Mouse (Mus musculus) midbrain, embryonic 11.5 days (tissue): ENCODE results near the gene Scarb1. TPM values are rescaled to one million over a fixed set of nuclear protein-coding genes. Genes with fewer than 3 reads are reported as not detected.
"Not testable (repeated sequence)": the region's sequence is repeated elsewhere in the genome, so short reads cannot be mapped to it uniquely, and the experiment has no call there.

Source experiments
- ATAC-seq: fragments of 200-750 bp; cut with Nextera tagmentation; 2 replicates; pipeline ENCODE4 v1.8.0; 2017; ENCODE audit warnings: moderate TSS enrichment, moderate library complexity; ENCODE audit not compliant: low FRiP score
- DNase-seq: peaks from one replicate; pipeline ENCODE4 v3.0.0; 2015; ENCODE audit warnings: low spot score; ENCODE audit errors: missing footprints
- H3K27ac ChIP-seq: fragments of 300-500 bp; sonication (generic); 2 replicates; pipeline ENCODE4 v1.5.1; 2014; ENCODE audit warnings: low read depth, low read length
- H3K27me3 ChIP-seq: fragments of 300-500 bp; sonication (generic); 2 replicates; pipeline ENCODE4 v1.6.1; 2014; ENCODE audit warnings: mild to moderate bottlenecking, low read length, moderate library complexity, mixed read lengths; ENCODE audit not compliant: control insufficient read depth, insufficient read depth
- H3K36me3 ChIP-seq: fragments of 300-500 bp; sonication (generic); 2 replicates; pipeline ENCODE4 v1.6.1; 2014; ENCODE audit warnings: mild to moderate bottlenecking, low read length, moderate library complexity, mixed read lengths; ENCODE audit not compliant: control insufficient read depth, insufficient read depth
- H3K4me1 ChIP-seq: fragments of 300-500 bp; sonication (generic); 2 replicates; pipeline ENCODE4 v1.6.1; 2014; ENCODE audit warnings: low read length; ENCODE audit not compliant: control insufficient read depth, insufficient read depth
- H3K4me2 ChIP-seq: fragments of 300-500 bp; sonication (generic); 2 replicates; pipeline ENCODE4 v1.6.1; 2014; ENCODE audit warnings: mild to moderate bottlenecking, moderate library complexity
- H3K4me3 ChIP-seq: fragments of 300-500 bp; sonication (generic); 2 replicates; pipeline ENCODE4 v1.5.1; 2014; ENCODE audit warnings: low read depth, low read length
- H3K9ac ChIP-seq: fragments of 300-500 bp; sonication (generic); 2 replicates; pipeline ENCODE4 v1.6.1; 2014; ENCODE audit warnings: low read length
- H3K9me3 ChIP-seq: fragments of 300-500 bp; sonication (generic); 2 replicates; pipeline ENCODE4 v1.6.1; 2016; ENCODE audit warnings: low read length; ENCODE audit not compliant: control insufficient read depth
- WGBS: fragments of 180-500 bp; shearing (Covaris S2); extraction: QIAGEN DNeasy Blood & Tissue Kit; methylation state at CpG from one replicate; pipeline ENCODE4 v1.1.7; 2014; 5-methylcytosine and 5-hydroxymethylcytosine counted together
- polyA plus RNA-seq: library from polyadenylated mRNA; unstranded; fragments of >200 nt; fragmentation: Nextera tagmentation; extraction: Ambion mirVana; gene quantifications from 2 replicates; pipeline ENCODE4 v1.2.1, GENCODE M21; 2014

Scarb1 gene
- polyA plus RNA-seq: 26.0 and 26.5 TPM in 2 replicates

- no peaks in the 10 kb centered on the region for H3K36me3 ChIP-seq
- H3K9me3 ChIP-seq: no peaks in the 10 kb centered on the region
- H3K4me1 ChIP-seq: peaks cover 19% of the 10 kb centered on the region
- H3K4me2 ChIP-seq: peak within 1 kb of the TSS; percentile 97
- ATAC-seq: peak; percentile 87
- H3K4me3 ChIP-seq: peak within 1 kb of the TSS; percentile 68
- H3K9ac ChIP-seq: peak within 1 kb of the TSS; percentile 69
- DNase-seq: peak; percentile 99
- no peak within 1 kb of the TSS for H3K27ac ChIP-seq
- H3K27me3 ChIP-seq: peaks cover 2% of the 10 kb centered on the region
- 1% methylated on average over 41 of the region's 42 CpGs for WGBS
Measured at GRCm38 (mm10) chr5:125340547-125341262, at the start of gene Scarb1. Gene Scarb1 (minus strand): TSS chr5:125341094.

- DNase-seq: peak; percentile 99
- Histone ChIP-seq H3K9me3 (no peaks in the 10 kb centered on the region), H3K9ac (peak within 1 kb of the TSS; percentile 98), H3K27ac (peak within 1 kb of the TSS; percentile 96), H3K4me3 (peak within 1 kb of the TSS; percentile 100), H3K27me3 (no peaks in the 10 kb centered on the region), H3K36me3 (peaks cover 9% of the 10 kb centered on the region), H3K4me2 (peak within 1 kb of the TSS; percentile 97), H3K4me1 (peaks cover 33% of the 10 kb centered on the region)
- ATAC-seq: peak; percentile 57
- 2% methylated on average over 61 of the region's 69 CpGs for WGBS
Measured at GRCm38 (mm10) chr5:125389579-125390441, 48.9 kb upstream of the Scarb1 start, which contains the start of gene Ubc. Gene Ubc (minus strand): TSS chr5:125390202.

DNA sequence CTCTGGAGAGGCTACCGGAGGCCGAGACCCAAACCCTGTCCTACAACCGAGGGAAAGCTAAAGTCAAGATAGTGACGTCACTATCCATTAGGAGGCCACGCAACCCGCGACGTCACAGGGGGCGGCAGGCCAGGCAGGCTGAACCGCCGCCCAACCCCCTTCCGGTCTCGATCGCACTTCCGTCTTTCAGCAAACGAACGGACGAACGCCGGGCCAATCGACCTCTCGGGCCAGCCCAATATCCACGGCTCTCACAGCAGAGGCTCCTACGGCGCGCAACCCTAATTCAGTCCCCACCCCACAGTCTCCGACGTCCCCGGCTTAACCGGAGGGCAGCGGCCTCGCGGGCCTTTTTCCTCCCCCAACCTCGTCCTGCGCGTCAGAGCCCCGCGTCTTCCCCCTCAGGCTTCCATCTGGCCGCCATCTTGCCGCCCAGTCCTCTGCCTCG is 48.3 kb upstream of the Scarb1 start, which contains the start of gene Gm10382:
Gene Gm10382 (plus strand): TSS at position 192 of the 448 bp plus-strand sequence.
- peak within 1 kb of the TSS; percentile 96 for H3K27ac ChIP-seq
- H3K4me3 ChIP-seq: peak within 1 kb of the TSS; percentile 100
- peaks cover 11% of the 10 kb centered on the region for H3K36me3 ChIP-seq
- H3K4me1 ChIP-seq: peaks cover 29% of the 10 kb centered on the region
- DNase-seq (peak; percentile 97), ATAC-seq (peak; percentile 12)
- H3K4me2 ChIP-seq: peak within 1 kb of the TSS; percentile 97
- no peaks in the 10 kb centered on the region for H3K9me3 ChIP-seq
- under 1% methylated on average over 41 of the region's 41 CpGs for WGBS
- no peaks in the 10 kb centered on the region for H3K27me3 ChIP-seq
- H3K9ac ChIP-seq: peak within 1 kb of the TSS; percentile 98

GRCm38 (mm10) chr5:125388358-125389092 is 47.6 kb upstream of the Scarb1 start:
- no peaks in the 10 kb centered on the region for H3K27me3 ChIP-seq
- peaks cover 11% of the 10 kb centered on the region for H3K36me3 ChIP-seq
- H3K9ac ChIP-seq: peak overlapping the region; percentile 98
- ATAC-seq: no peak
- peak overlapping the region; percentile 100 for H3K4me3 ChIP-seq
- H3K9me3 ChIP-seq: no peaks in the 10 kb centered on the region
- H3K27ac ChIP-seq: no peak overlapping the region
- DNase-seq: no peak
- peak overlapping the region; percentile 97 for H3K4me2 ChIP-seq
- WGBS: 31% methylated on average over 13 of the region's 13 CpGs
- H3K4me1 ChIP-seq: peaks cover 23% of the 10 kb centered on the region

- H3K4me1 ChIP-seq: peaks cover 13% of the 10 kb centered on the region
- DNase-seq, H3K4me3 ChIP-seq, H3K9ac ChIP-seq, H3K27me3 ChIP-seq, H3K27ac ChIP-seq, ATAC-seq, H3K4me2 ChIP-seq, H3K9me3 ChIP-seq: not testable (repeated sequence)
- H3K36me3 ChIP-seq: peaks cover 11% of the 10 kb centered on the region
- 90% methylated on average over 4 of the region's 6 CpGs for WGBS
Measured at GRCm38 (mm10) chr5:125387295-125387694, 46.4 kb upstream of the Scarb1 start.

GRCm38 (mm10) chr5:125385215-125385940 is 44.5 kb upstream of the Scarb1 start:
- H3K36me3 ChIP-seq: peaks cover 11% of the 10 kb centered on the region
- H3K4me2 ChIP-seq: no peak overlapping the region
- H3K27ac ChIP-seq: no peak overlapping the region
- H3K4me1 ChIP-seq: peaks cover 12% of the 10 kb centered on the region
- DNase-seq (no peak), ATAC-seq (no peak)
- H3K9me3 ChIP-seq: no peaks in the 10 kb centered on the region
- no peak overlapping the region for H3K9ac ChIP-seq
- H3K27me3 ChIP-seq: no peaks in the 10 kb centered on the region
- whole genome bisulfite sequencing: 80% methylated on average over 8 of the region's 8 CpGs
- no peak overlapping the region for H3K4me3 ChIP-seq

DNA sequence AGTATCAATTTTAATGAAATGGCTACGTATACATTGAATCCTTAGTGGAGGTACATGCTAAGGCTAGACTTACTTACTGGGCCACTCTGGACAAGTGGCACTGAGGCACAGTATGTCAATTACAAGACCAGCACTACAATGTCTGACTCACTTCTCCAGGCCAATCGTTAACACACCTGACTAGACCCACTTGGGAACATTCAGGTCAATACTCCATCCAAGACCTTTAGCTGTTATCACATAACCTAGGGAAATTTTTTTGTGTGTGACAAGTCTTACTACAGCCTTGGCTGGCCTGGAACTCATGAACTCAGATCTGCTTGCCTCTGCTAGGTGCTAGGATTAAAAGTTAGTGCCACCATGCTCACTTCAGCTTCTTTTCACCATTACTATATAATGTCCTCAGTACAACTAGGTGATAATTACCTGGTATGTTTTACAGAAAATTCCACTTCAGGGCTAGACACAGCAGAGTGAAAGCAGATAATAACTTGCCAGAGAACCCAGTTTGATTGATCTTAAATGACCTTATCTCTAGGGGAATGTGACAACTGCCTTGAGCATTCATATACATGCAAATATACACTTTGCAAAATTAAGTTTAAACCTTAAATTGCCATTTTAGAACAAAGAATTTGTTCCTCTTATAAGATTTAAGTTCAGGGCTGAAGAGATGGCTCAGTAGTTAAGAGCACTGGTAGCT is 43.8 kb upstream of the Scarb1 start:
- no peak overlapping the region for H3K4me3 ChIP-seq
- ATAC-seq: no peak

More for the DNA sequence above, 43.8 kb upstream of the Scarb1 start:
- Histone ChIP-seq H3K4me1 (peaks cover 7% of the 10 kb centered on the region), H3K9ac (no peak overlapping the region), H3K27ac (no peak overlapping the region; the same call in 1 of the 2 replicates), H3K4me2 (no peak overlapping the region), H3K27me3 (no peaks in the 10 kb centered on the region), H3K9me3 (no peaks in the 10 kb centered on the region), H3K36me3 (peaks cover 11% of the 10 kb centered on the region)
- 91% methylated on average over 2 of the region's 2 CpGs for WGBS
- no peak for DNase-seq
